Mouse (Mus musculus): ENCODE data around the gene Ctcfl. TPM values are rescaled to one million over a fixed set of nuclear protein-coding genes. Genes with fewer than 3 reads are reported as not detected.

The Ctcfl gene
- total and polyA plus RNA-seq, 2 experiments from 2014 or later, result 0.06 TPM; not detected in 1

DNA sequence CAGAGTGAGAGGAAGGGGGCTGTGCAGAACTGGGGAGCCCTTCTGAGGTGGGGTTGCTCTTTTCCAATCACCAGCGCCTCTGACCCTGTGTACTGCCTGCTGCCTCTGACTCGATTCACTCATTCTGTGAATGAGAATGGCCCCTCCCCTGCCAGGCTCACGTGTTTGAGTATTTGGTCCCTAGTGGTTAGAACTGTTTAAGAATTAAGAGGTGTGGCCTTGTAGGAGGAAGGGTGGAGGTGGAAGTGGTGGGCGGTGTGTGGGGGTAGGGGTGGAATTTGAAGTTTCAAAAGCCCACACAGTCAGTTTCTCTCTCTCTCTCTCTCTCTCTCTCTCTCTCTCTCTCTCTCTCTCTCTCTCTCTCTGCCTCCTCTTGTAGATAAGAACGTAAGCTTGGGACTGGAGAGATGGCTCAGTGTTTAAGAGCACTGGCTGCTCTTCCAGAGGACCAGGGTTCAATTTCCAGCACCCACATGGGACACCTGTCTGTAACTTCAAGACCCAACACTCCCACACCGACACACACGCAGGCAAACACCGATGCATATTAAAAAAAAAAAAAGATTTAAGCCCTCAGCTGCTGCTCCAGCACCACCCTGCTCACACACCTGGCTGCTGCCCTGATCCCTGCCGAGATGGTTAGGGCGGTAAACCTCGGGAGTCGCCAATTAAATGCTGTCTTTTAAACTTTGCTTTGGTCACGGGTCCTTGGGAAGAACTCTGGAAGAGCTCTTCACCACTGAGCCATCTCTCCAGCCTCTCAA is 35.4 kb downstream of the Ctcfl start:
- Histone ChIP-seq H3K27ac (ENCODE audit: low read depth, low read length) (no peak overlapping the region), H3K36me3 (ENCODE audit: insufficient read depth) (no peaks in the 10 kb centered on the region), H3K27me3 (ENCODE audit: insufficient read depth, low read length) (no peaks in the 10 kb centered on the region; the same call in 1 of the 2 replicates), H3K4me1 (ENCODE audit: insufficient read depth) (no peaks in the 10 kb centered on the region), H3K9me3 (ENCODE audit: low read length) (no peaks in the 10 kb centered on the region), H3K4me3 (ENCODE audit: low read depth, low read length) (no peak overlapping the region), H3K4me2 (ENCODE audit: low read depth) (no peak overlapping the region), H3K9ac (no peak overlapping the region)
- ATAC-seq, result peak; percentile 40; the same call in 1 of the 2 replicates
- no peak for DNase-seq
- no peak for TF ChIP-seq CTCF (IDR thresholded peaks at IDR 0.05; ENCODE audit: low read depth)
- 17% methylated on average over 13 of the region's 13 CpGs for WGBS

DNA sequence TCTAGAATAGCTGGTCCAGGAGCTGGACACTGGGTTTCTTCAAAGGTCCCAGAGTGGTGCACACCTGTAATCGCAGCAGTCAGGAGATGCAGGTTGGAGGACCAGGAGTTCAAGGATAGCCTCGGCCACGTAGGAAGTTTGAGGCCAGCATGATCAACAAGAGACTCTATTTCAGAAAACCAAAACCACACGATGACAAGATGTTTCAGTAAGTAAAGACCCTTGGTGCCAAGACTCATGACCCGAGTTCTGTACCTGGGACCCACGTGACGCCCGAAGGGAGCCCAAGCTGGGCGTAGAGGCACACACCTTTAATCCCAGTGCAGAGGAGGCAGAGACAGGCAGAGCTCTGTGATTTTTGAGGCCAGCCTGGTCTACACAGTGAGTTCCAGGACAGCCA is 36.2 kb downstream of the Ctcfl start:
- ATAC-seq (no peak), DNase-seq (no peak)
- Histone ChIP-seq H3K4me2 (ENCODE audit: low read depth) (no peak overlapping the region), H3K9me3 (ENCODE audit: low read length) (no peaks in the 10 kb centered on the region), H3K27me3 (ENCODE audit: insufficient read depth, low read length) (no peaks in the 10 kb centered on the region; the same call in 1 of the 2 replicates), H3K4me3 (ENCODE audit: low read depth, low read length) (no peak overlapping the region), H3K9ac (no peak overlapping the region), H3K27ac (ENCODE audit: low read depth, low read length) (no peak overlapping the region), H3K36me3 (ENCODE audit: insufficient read depth) (no peaks in the 10 kb centered on the region), H3K4me1 (ENCODE audit: insufficient read depth) (no peaks in the 10 kb centered on the region)
- 87% methylated on average over 9 of the region's 9 CpGs for WGBS
- TF ChIP-seq CTCF (IDR thresholded peaks at IDR 0.05; ENCODE audit: low read depth), result no peak

DNA sequence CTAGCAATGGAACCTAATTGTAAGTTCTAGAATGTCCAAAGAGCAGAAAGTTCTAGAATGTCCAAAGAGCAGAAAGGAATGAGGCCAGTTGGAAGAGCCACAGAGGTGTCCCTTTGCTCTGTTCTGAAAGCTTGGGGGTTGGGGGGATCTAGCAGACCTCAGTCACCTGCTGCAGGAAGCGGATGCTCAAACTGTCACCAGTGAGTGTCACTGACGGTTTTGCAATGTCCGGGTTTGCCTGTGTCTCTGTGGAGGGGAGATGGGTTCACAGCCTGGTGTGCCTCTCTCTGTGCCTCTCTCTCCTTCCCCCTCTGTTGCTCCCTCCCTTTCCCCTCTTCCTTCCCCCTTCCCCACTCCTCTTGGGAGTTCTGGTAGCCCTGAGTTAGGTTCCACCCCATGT is 36.6 kb downstream of the Ctcfl start:
- ATAC-seq, result no peak
- Histone ChIP-seq H3K9ac (no peak overlapping the region), H3K4me3 (ENCODE audit: low read depth, low read length) (no peak overlapping the region), H3K9me3 (ENCODE audit: low read length) (no peaks in the 10 kb centered on the region), H3K27me3 (ENCODE audit: insufficient read depth, low read length) (no peaks in the 10 kb centered on the region; the same call in 1 of the 2 replicates), H3K4me1 (ENCODE audit: insufficient read depth) (no peaks in the 10 kb centered on the region), H3K27ac (ENCODE audit: low read depth, low read length) (no peak overlapping the region), H3K36me3 (ENCODE audit: insufficient read depth) (no peaks in the 10 kb centered on the region), H3K4me2 (ENCODE audit: low read depth) (no peak overlapping the region)
- 95% methylated on average over 3 of the region's 3 CpGs for WGBS
- TF ChIP-seq CTCF (IDR thresholded peaks at IDR 0.05; ENCODE audit: low read depth), result no peak
- DNase-seq, result no peak

DNA sequence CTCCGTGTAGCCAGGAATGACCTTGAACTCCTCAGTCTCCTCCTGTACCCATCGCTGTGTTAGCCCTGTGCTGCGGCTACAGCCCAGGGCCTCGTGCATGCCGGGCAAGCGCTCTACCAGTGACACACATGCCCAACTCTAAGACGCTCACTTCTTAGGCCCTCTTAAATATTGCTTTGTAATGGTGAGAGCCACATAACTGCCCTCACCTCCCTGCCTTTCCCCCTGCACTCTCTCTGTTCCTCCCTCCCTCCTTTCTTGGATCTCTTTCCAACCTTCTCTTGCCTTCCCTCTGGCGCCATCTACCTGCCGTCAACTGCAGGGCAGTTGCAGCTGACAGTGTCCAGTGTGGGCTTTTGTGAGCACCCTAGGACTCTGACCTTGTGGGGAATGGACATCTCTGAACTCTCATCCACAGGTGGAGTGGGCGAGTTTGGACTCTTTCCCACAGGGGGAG is 38.5 kb downstream of the Ctcfl start:
- WGBS, result 33% methylated on average over 10 of the region's 10 CpGs
- peak; percentile 95 for TF ChIP-seq CTCF (IDR thresholded peaks at IDR 0.05; ENCODE audit: low read depth)
- no peaks in the 10 kb centered on the region for H3K9me3 ChIP-seq (ENCODE audit: low read length)

DNA sequence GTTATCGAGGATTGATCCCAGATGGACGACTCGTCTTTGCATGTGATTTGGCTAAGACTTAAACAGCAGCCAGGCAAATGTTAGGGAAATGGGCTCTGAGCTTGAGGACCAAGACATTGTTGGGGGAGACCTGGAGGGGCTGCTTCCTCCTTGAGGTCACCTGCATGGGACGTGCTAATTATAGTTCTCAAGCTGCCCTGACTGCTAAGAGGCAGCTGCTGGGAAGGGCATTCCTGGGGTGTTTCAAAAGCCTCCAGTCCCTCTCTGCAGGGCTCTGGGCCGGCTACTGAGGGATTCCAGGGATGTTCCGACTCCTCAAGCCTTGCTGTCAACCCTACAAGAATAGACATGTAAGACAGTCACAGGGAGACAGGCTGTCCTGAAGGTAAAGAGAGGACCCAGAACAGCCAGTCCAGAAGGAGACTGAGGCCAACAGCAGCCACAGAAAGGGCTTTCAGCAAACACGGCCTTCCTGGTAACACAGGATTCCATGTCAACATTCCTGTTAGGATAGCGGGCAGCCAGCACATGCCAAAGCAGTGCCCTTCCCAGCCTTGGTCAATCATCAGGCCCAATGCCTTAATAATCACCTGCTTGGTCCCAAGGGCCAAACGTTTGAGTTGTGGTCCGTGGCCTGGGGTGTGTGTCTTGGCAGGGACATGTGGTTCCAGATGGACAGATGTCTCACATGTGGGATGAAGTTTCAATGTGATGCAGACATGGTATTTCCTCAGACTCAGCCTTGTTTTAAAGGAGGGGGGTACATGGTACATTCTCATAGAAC is 39.4 kb downstream of the Ctcfl start:
- WGBS, result 62% methylated on average over 10 of the region's 10 CpGs
- DNase-seq (no peak), ATAC-seq (no peak)
- Histone ChIP-seq H3K36me3 (ENCODE audit: insufficient read depth) (no peaks in the 10 kb centered on the region), H3K9ac (no peak overlapping the region), H3K4me3 (ENCODE audit: low read depth, low read length) (no peak overlapping the region), H3K27me3 (ENCODE audit: insufficient read depth, low read length) (no peaks in the 10 kb centered on the region; the same call in 1 of the 2 replicates), H3K4me2 (ENCODE audit: low read depth) (no peak overlapping the region), H3K4me1 (ENCODE audit: insufficient read depth) (no peaks in the 10 kb centered on the region), H3K9me3 (ENCODE audit: low read length) (no peaks in the 10 kb centered on the region), H3K27ac (ENCODE audit: low read depth, low read length) (no peak overlapping the region)
- no peak for TF ChIP-seq CTCF (IDR thresholded peaks at IDR 0.05; ENCODE audit: low read depth)

More for the DNA sequence above, 38.5 kb downstream of the Ctcfl start:
- DNase-seq (peak; percentile 68), ATAC-seq (peak; percentile 63)
- Histone ChIP-seq H3K9ac (no peak overlapping the region), H3K27ac (ENCODE audit: low read depth, low read length) (no peak overlapping the region), H3K27me3 (ENCODE audit: insufficient read depth, low read length) (no peaks in the 10 kb centered on the region; the same call in 1 of the 2 replicates), H3K4me1 (ENCODE audit: insufficient read depth) (no peaks in the 10 kb centered on the region), H3K4me3 (ENCODE audit: low read depth, low read length) (no peak overlapping the region), H3K36me3 (ENCODE audit: insufficient read depth) (no peaks in the 10 kb centered on the region), H3K4me2 (ENCODE audit: low read depth) (no peak overlapping the region)

DNA sequence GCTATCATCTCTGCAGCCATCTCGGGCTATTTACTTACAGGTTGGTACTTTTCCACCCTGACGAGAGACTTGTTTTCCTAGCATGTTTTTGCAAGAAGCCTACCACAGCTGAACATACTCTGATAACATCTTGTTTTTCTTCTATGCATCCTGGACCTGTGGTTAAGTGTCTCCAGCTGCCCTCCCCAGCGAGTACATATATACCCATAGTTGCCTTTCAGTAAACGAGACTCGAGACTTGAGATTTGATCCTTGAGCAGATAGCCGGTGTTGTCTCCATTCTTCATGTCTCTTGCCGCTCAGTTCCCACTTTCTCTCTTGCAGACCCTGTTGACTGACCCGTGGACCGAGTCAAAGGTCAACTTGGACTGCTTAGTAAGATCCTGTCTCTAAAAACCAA is 42.4 kb downstream of the Ctcfl start:
- H3K27ac ChIP-seq (ENCODE audit: low read depth, low read length), result no peak overlapping the region
- H3K36me3 ChIP-seq (ENCODE audit: insufficient read depth), result no peaks in the 10 kb centered on the region
- H3K4me1 ChIP-seq (ENCODE audit: insufficient read depth), result no peaks in the 10 kb centered on the region
- no peaks in the 10 kb centered on the region for H3K27me3 ChIP-seq (ENCODE audit: insufficient read depth, low read length)
- no peak for DNase-seq
- no peak overlapping the region for H3K9ac ChIP-seq
- WGBS, result 88% methylated on average over 9 of the region's 9 CpGs
- no peak for TF ChIP-seq CTCF (IDR thresholded peaks at IDR 0.05; ENCODE audit: low read depth)
- no peaks in the 10 kb centered on the region for H3K9me3 ChIP-seq (ENCODE audit: low read length)
- H3K4me3 ChIP-seq (ENCODE audit: low read depth, low read length), result no peak overlapping the region
- no peak overlapping the region for H3K4me2 ChIP-seq (ENCODE audit: low read depth)
- no peak for ATAC-seq

DNA sequence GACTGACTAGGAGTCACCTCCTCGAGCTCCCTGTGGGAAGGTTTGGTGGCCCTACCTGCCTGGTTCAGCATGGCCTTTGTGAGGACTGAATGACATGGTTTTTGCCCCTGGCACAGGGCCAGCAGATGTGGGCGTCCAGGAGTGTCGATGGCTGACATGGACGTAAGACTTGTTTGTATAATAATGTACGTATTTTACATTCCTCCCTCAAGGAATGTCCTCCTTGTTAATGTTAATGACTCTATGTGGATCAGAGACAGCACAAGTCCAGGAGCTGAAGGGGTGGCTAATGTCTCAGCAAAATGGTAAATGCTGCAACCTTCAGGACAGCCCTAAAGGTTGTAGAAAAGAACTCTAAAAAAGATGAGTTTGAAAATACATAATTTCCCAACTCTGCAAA is 45.7 kb downstream of the Ctcfl start:
- no peak for ATAC-seq
- H3K4me3 ChIP-seq (ENCODE audit: low read depth, low read length), result no peak overlapping the region
- no peak overlapping the region for H3K4me2 ChIP-seq (ENCODE audit: low read depth)
- no peaks in the 10 kb centered on the region for H3K9me3 ChIP-seq (ENCODE audit: low read length)
- no peak overlapping the region for H3K9ac ChIP-seq
- WGBS, result 76% methylated on average over 5 of the region's 5 CpGs
- DNase-seq, result no peak
- H3K36me3 ChIP-seq (ENCODE audit: insufficient read depth), result no peaks in the 10 kb centered on the region
- no peak overlapping the region for H3K27ac ChIP-seq (ENCODE audit: low read depth, low read length)
- no peaks in the 10 kb centered on the region for H3K27me3 ChIP-seq (ENCODE audit: insufficient read depth, low read length)
- no peak for TF ChIP-seq CTCF (IDR thresholded peaks at IDR 0.05; ENCODE audit: low read depth)
- no peaks in the 10 kb centered on the region for H3K4me1 ChIP-seq (ENCODE audit: insufficient read depth)

Measured in forebrain, postnatal 0 days (tissue).